Mouse (Mus musculus): ENCODE measurements at regions not wholly inside any gene's neighbourhood (a gene's known extent, or its start where the extent isn't known, plus 50 kb on each side); places are given as distances from the start of the nearest gene placed in this dataset.

DNA sequence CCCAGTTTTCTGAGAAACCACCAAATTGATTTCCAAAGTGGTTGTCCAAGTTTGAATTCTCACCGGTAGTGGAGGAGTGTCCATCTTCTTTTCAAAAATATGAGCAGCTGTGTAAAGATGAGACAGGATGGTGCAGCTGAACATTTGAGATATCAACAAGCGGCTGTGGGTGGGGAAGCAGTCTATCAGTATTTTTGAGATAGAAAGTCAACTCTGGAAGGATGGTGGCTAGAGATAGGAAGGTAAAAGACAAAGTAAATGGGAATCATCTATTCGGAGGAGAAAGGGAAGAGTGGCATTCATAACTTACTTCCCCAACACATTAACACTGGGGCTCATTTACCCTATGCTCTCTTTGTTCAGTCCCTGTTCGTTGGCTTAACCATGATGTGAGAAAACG is 146.9 kb upstream of the Gmnc start:
- no peak for DNase-seq

DNA sequence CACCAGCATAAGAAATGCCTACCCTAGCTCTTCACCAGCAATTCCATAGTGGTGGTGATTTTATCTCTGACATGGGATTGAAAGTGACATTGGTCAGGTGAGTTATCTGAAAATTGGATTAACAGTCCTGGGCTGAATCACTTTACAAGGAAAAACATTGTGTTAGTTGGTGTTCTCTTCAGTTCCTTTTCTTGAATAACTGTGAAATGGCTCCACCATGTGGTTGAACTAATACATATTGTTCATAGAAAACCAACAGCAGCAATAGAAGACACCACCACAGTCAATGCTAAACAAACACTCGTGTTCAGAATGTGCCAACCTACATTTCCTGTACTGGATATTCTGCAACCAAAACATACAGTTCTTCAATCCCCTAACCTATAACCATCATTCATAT is 147.5 kb upstream of the Gmnc start:
- peak; percentile 15 for DNase-seq

DNA sequence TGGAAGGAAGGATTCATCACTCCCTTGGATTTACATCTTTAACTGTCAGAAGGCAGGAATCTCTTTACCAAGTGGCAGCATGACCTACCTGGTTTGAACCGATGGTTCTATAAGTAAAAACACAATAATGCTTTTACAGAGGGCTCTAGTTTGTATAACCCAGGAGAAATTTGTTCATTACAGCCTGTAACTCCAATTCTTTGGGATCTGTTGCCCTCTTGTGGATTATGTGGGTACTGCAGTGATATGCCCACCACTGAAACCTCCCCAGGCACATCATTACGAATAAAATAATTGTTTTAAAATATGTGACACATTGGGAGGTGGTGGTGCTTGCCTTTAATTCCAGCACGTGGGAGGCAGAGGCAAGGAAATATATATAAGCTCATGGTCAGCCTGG is 148.6 kb upstream of the Gmnc start:
- DNase-seq = peak; percentile 56

DNA sequence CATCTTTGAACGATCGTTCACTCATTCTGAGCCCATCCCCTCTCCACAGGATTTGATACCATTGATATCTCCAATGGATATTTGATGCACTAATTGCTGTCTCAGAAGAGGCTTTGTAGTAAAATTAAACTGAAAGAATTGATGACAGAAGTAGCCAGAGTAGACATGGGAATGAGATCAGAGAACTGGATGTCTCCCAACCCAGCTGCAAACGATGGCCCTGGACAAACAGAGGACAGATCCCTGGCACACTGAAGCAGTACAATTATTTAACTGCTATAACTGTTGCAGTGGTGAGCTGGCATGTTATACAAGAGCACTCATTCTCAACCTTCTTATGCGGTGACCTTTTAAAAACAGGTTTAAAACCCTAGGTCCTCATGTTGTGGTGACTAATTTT is 151.5 kb upstream of the Ostn start:
- DNase-seq = peak; percentile 2

DNA sequence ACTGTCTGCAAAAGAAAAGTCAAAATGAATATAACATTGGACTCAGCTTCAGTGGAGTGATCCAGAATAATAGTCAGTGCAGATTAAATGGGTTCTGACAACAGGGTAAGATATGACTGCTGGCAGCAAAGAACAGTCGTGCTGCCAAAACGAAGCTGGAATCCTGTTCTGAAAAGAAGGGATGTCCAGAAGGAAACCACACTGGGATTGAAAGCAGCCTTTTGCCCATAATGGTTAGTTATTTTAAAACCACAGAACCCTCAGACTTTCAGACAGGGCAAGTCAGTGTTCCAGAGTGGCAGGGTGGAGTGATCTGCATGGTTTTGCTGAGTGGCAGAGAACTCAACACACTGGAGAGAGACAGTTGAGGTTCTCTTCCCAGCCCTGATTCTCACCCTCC is 111.6 kb upstream of the Ostn start:
- DNase-seq = no peak
